Mouse (Mus musculus) kidney, embryonic 16.5 days (tissue): ENCODE results near the gene Cdc26. TPM values are rescaled to one million over a fixed set of nuclear protein-coding genes. Genes with fewer than 3 reads are reported as not detected.

Experiments
- ATAC-seq: fragments of 200-750 bp; cut with Nextera tagmentation; 2 replicates; pipeline ENCODE4 v1.8.0; 2017; ENCODE audit warnings: moderate TSS enrichment; ENCODE audit not compliant: low FRiP score, low TSS enrichment
- H3K27ac ChIP-seq: fragments of 300-500 bp; sonication (generic); 2 replicates; pipeline ENCODE4 v1.5.1; 2014; ENCODE audit warnings: low read length
- H3K27me3 ChIP-seq: fragments of 300-500 bp; sonication (generic); 2 replicates; pipeline ENCODE4 v1.6.1; 2014; ENCODE audit warnings: low read length, control low read depth, mixed read lengths; ENCODE audit not compliant: insufficient read depth
- H3K36me3 ChIP-seq: fragments of 300-500 bp; sonication (generic); 2 replicates; pipeline ENCODE4 v1.6.1; 2014; ENCODE audit warnings: low read length, control low read depth, mixed read lengths; ENCODE audit not compliant: insufficient read depth
- H3K4me1 ChIP-seq: fragments of 300-500 bp; sonication (generic); 2 replicates; pipeline ENCODE4 v1.6.1; 2014; ENCODE audit warnings: low read length, control low read depth, mixed read lengths; ENCODE audit not compliant: insufficient read depth
- H3K4me2 ChIP-seq: fragments of 300-500 bp; sonication (generic); replicated peaks from 2 replicates; pipeline ENCODE4 v1.6.1; 2014; ENCODE audit warnings: low read depth, low read length
- H3K4me3 ChIP-seq: fragments of 300-500 bp; sonication (generic); 2 replicates; pipeline ENCODE4 v1.5.1; 2014; ENCODE audit warnings: mild to moderate bottlenecking, low read length
- H3K9ac ChIP-seq: fragments of 300-500 bp; sonication (generic); replicated peaks from 2 replicates; pipeline ENCODE4 v1.6.1; 2014; ENCODE audit warnings: low read length
- H3K9me3 ChIP-seq: fragments of 300-500 bp; sonication (generic); 2 replicates; pipeline ENCODE4 v1.6.1; 2016; ENCODE audit warnings: low read length, control low read depth
- WGBS: fragments of 180-500 bp; shearing (Covaris S2); extraction: QIAGEN DNeasy Blood & Tissue Kit; methylation state at CpG from one replicate; pipeline ENCODE4 v1.1.7; 2014; 5-methylcytosine and 5-hydroxymethylcytosine counted together
- polyA plus RNA-seq: library from polyadenylated mRNA; unstranded; fragments of >200 nt; fragmentation: Nextera tagmentation; extraction: Ambion mirVana; gene quantifications from 2 replicates; pipeline ENCODE4 v1.2.1, GENCODE M21; 2015

Gene Cdc26
- polyA plus RNA-seq, 1 experiment from 2014 or later, result 149 TPM

DNA sequence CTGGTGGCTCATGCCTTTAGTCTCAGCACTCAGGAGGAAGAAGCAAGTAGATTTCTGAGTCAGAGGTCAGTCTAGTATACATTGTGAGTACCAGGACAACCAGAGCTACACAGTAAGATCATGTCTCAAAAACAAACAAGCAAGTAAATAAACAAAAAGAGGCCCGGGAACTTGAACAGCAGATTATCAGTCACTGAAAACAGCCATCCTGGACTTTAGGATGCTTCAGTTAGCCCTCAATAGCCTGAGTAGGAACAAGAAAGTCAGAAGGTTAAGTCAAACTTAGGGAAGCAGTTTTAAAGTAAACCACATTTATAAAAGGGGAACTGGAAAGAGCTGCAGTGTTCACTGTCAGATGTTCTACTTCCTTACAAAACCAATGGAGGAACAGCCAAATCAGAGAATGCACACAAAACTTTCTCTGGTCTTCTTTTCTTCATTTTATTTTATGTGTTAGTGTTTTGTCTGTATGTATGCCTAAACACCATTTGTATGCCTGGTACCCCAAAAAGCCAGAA lies 50.8 kb downstream of the Cdc26 start:
- Histone ChIP-seq H3K4me3 (no peak overlapping the region), H3K9me3 (no peaks in the 10 kb centered on the region), H3K4me1 (peaks cover 24% of the 10 kb centered on the region), H3K4me2 (no peak overlapping the region), H3K36me3 (0 out of 2 replicates have a peak, but pooled peaks cover 11% of the 10 kb centered on the region), H3K27ac (no peak overlapping the region), H3K9ac (no peak overlapping the region), H3K27me3 (no peaks in the 10 kb centered on the region)
- WGBS, result 93% methylated on average over 1 of the region's 1 CpGs
- no peak for ATAC-seq

DNA sequence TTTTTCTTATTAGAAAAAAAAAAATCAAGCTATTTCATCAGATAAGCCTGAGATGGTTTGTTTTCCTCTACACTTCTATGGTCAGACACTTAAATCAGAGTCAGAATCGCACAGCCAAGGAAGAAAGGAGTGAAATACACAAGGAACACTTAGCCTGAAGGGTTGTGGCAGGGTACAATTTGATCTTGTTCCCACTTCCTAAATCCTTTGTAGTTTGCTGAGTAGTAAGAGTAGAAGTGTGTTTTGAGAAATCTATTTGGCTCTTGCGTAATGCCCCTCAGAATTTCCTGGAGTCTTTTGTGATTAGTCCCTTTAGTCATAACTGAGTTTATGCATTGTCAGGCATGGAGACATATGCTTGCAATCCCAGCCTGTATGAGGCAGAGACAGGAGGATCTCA lies 59.1 kb downstream of the Cdc26 start:
- Histone ChIP-seq H3K27ac (no peak overlapping the region), H3K27me3 (no peaks in the 10 kb centered on the region), H3K4me2 (no peak overlapping the region), H3K4me1 (peaks cover 3% of the 10 kb centered on the region; the same call in 1 of the 2 replicates), H3K4me3 (no peak overlapping the region), H3K9ac (no peak overlapping the region), H3K9me3 (no peaks in the 10 kb centered on the region), H3K36me3 (peaks cover 26% of the 10 kb centered on the region)
- ATAC-seq, result no peak
- WGBS, result 97% methylated on average over 2 of the region's 2 CpGs

DNA sequence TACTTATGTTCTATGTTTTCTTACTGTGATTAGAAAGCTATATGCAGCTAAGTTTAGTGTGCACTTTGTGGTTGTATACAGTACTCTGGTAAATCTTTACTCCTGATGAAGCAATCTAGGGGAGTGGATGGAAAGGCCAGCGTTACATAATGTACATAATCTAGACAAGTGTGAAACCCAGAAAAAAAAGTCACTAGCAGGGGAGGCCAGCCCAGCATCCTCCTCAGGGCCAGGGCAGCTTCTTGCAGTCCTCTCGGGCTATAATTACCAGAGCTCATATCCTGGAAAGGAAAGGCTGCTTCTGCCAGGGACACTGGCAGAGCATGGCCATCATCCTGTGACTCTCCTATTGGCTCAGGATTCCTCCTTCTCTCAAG lies 60.1 kb downstream of the Cdc26 start:
- Histone ChIP-seq H3K36me3 (peaks cover 29% of the 10 kb centered on the region), H3K27ac (peak overlapping the region; percentile 81), H3K4me2 (no peak overlapping the region; the same call in 1 of the 2 replicates), H3K9me3 (no peaks in the 10 kb centered on the region), H3K27me3 (no peaks in the 10 kb centered on the region), H3K9ac (0 out of 2 replicates have a peak overlapping the region, but pooled peaks have one; percentile 30), H3K4me1 (peaks cover 3% of the 10 kb centered on the region; the same call in 1 of the 2 replicates), H3K4me3 (no peak overlapping the region)
- peak; percentile 23; the same call in 1 of the 2 replicates for ATAC-seq
- 58% methylated on average over 2 of the region's 2 CpGs for WGBS

GRCm38 (mm10) chr4:62347605-62348328 lies 60.7 kb downstream of the Cdc26 start:
- Histone ChIP-seq H3K9me3 (no peaks in the 10 kb centered on the region), H3K36me3 (peaks cover 29% of the 10 kb centered on the region), H3K27ac (peak overlapping the region; percentile 81), H3K9ac (no peak overlapping the region), H3K27me3 (no peaks in the 10 kb centered on the region), H3K4me3 (no peak overlapping the region), H3K4me2 (no peak overlapping the region; the same call in 1 of the 2 replicates), H3K4me1 (peaks cover 3% of the 10 kb centered on the region; the same call in 1 of the 2 replicates)
- WGBS, result 45% methylated on average over 9 of the region's 9 CpGs
- peak; percentile 84 for ATAC-seq

GRCm38 (mm10) chr4:62345827-62346226 lies 62.6 kb downstream of the Cdc26 start:
- Histone ChIP-seq H3K27me3 (no peaks in the 10 kb centered on the region), H3K36me3 (peaks cover 27% of the 10 kb centered on the region)

DNA sequence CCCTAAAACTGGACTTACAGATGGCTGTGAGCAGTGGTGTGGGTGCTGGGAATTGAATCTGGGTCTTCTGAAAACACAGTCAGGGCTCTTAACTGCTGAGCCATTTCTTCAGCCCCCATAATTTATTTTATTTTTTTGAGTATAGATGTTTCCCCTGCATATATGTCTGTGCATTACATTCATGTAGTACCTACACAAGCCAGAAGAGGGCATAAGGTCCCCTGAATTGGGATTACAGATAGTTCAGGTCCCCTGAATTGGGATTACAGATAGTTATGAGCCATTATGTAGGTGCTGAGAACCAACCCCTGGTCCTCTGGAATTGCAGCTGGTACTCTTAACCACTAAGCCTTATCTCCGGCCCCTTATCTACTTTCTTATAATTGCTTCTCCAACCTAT lies 64.4 kb downstream of the Cdc26 start:
- ATAC-seq, result no peak
- H3K36me3 ChIP-seq, result peaks cover 31% of the 10 kb centered on the region
- peaks cover 3% of the 10 kb centered on the region; the same call in 1 of the 2 replicates for H3K4me1 ChIP-seq
- no peak overlapping the region for H3K4me3 ChIP-seq
- H3K27ac ChIP-seq, result no peak overlapping the region
- no peaks in the 10 kb centered on the region for H3K27me3 ChIP-seq
- 96% methylated on average over 1 of the region's 1 CpGs for WGBS
- no peaks in the 10 kb centered on the region for H3K9me3 ChIP-seq
- no peak overlapping the region for H3K9ac ChIP-seq
- H3K4me2 ChIP-seq, result no peak overlapping the region

More at GRCm38 (mm10) chr4:62345827-62346226, 62.6 kb downstream of the Cdc26 start:
- Histone ChIP-seq H3K27ac (no peak overlapping the region), H3K4me2 (no peak overlapping the region), H3K9ac (no peak overlapping the region), H3K9me3 (no peaks in the 10 kb centered on the region), H3K4me1 (peaks cover 3% of the 10 kb centered on the region; the same call in 1 of the 2 replicates), H3K4me3 (no peak overlapping the region)
- WGBS, result 74% methylated on average over 4 of the region's 4 CpGs
- ATAC-seq, result no peak

- Histone ChIP-seq H3K27ac (no peak overlapping the region), H3K4me3 (no peak overlapping the region), H3K36me3 (peaks cover 30% of the 10 kb centered on the region), H3K27me3 (no peaks in the 10 kb centered on the region), H3K4me2 (no peak overlapping the region), H3K9me3 (no peaks in the 10 kb centered on the region), H3K9ac (no peak overlapping the region), H3K4me1 (no peaks in the 10 kb centered on the region)
- ATAC-seq, result no peak
- 90% methylated on average over 5 of the region's 5 CpGs for WGBS
Observed at GRCm38 (mm10) chr4:62338536-62338935, 69.9 kb downstream of the Cdc26 start.

Other genes with a start within 250 kb of the Cdc26 start
- 10.8 and 12.0 TPM in 2 replicates for gene Zfp37, start 177.6 kb downstream of the Cdc26 start, polyA plus RNA-seq
- 30.7 and 31.9 TPM in 2 replicates for gene Slc31a2, start 146.1 kb downstream of the Cdc26 start, polyA plus RNA-seq
- gene Fkbp15, start 48.1 kb downstream of the Cdc26 start, polyA plus RNA-seq, result 26.2 and 29.2 TPM in 2 replicates
- gene Slc31a1, start 47.9 kb downstream of the Cdc26 start, polyA plus RNA-seq, result 60.3 and 61.2 TPM in 2 replicates
- 25.2 and 25.8 TPM in 2 replicates for gene Prpf4, start 155 bp upstream of the Cdc26 start, polyA plus RNA-seq
- gene Rnf183, start 26.6 kb upstream of the Cdc26 start, polyA plus RNA-seq, result 0.40 and 0.95 TPM in 2 replicates
- 13.2 and 14.3 TPM in 2 replicates for gene Wdr31, start 62.3 kb upstream of the Cdc26 start, polyA plus RNA-seq
- 25.9 and 28.3 TPM in 2 replicates for gene Bspry, start 71.4 kb upstream of the Cdc26 start, polyA plus RNA-seq
- gene Hdhd3, start 94.8 kb upstream of the Cdc26 start, polyA plus RNA-seq, result 17.3 and 20.6 TPM in 2 replicates
- 108 and 113 TPM in 2 replicates for gene Alad, start 111.3 kb upstream of the Cdc26 start, polyA plus RNA-seq
- 97.0 and 102 TPM in 2 replicates for gene Pole3, start 116.4 kb upstream of the Cdc26 start, polyA plus RNA-seq
- gene 4933430I17Rik, start 116.7 kb upstream of the Cdc26 start, polyA plus RNA-seq, result 0.49 and 0.67 TPM in 2 replicates
- 57.7 and 62.0 TPM in 2 replicates for gene Rgs3, start 151.2 kb upstream of the Cdc26 start, polyA plus RNA-seq